Comparison of ENCODE assay signal across 16 mouse cellular contexts in genomic region chr4:95771542-95771941, GRCm38 (mm10).
DNase-seq lines count a peak whose midpoint lies in the region; ATAC-seq lines count a peak whose summit lies in the region.
"Had no signal": no experiment of that assay in that cellular context is flagged by ENCODE, and none has a peak within 500 bp of the region (broad histone marks: within the 10 kb centered on the region; RNA-seq: fewer than 3 reads in every experiment).

No protein-coding gene starts in this region.

- no peaks in the 10 kb centered on the region for H3K27me3 ChIP-seq in kidney, embryonic 14.5 days (ENCODE audit: control insufficient read depth, insufficient read depth, low read length)
- H3K27me3 ChIP-seq in limb, embryonic 12.5 days, result no peaks in the 10 kb centered on the region
- no peaks in the 10 kb centered on the region for H3K27me3 ChIP-seq in limb, embryonic 10.5 days (ENCODE audit: low read depth, poor library complexity, severe bottlenecking)
- H3K27me3 ChIP-seq in intestine, embryonic 16.5 days (replicated peaks; ENCODE audit: control insufficient read depth, insufficient read depth, low read length), result no peaks in the 10 kb centered on the region
- H3K27me3 ChIP-seq: forebrain, embryonic 13.5 days; heart, embryonic 12.5 days had no signal

- no peaks in the 10 kb centered on the region for H3K36me3 ChIP-seq in kidney, embryonic 14.5 days (ENCODE audit: control insufficient read depth, insufficient read depth, low read length)
- H3K36me3 ChIP-seq in limb, embryonic 12.5 days, result no peaks in the 10 kb centered on the region
- no peaks in the 10 kb centered on the region for H3K36me3 ChIP-seq in limb, embryonic 10.5 days
- H3K36me3 ChIP-seq in intestine, embryonic 16.5 days (ENCODE audit: control insufficient read depth, insufficient read depth, low read length), result no peaks in the 10 kb centered on the region
- H3K36me3 ChIP-seq: heart, embryonic 12.5 days had no signal

- peaks cover 9% of the 10 kb centered on the region; the same call in 1 of the 2 replicates for H3K4me1 ChIP-seq in kidney, embryonic 14.5 days (ENCODE audit: control insufficient read depth, insufficient read depth, low read length)
- peaks cover 16% of the 10 kb centered on the region for H3K4me1 ChIP-seq in limb, embryonic 12.5 days (replicated peaks)
- peaks cover 31% of the 10 kb centered on the region for H3K4me1 ChIP-seq in limb, embryonic 10.5 days
- peaks cover 4% of the 10 kb centered on the region; the same call in 1 of the 2 replicates for H3K4me1 ChIP-seq in intestine, embryonic 16.5 days (ENCODE audit: control insufficient read depth, insufficient read depth, low read length)
- H3K4me1 ChIP-seq: forebrain, embryonic 13.5 days had no signal

- 78% methylated on average over 3 of the region's 3 CpGs for WGBS in kidney, embryonic 14.5 days
- 55% methylated on average over 3 of the region's 3 CpGs for WGBS in limb, embryonic 12.5 days
- 81% methylated on average over 3 of the region's 3 CpGs for WGBS in limb, embryonic 10.5 days
- WGBS in intestine, embryonic 16.5 days, result 72% methylated on average over 3 of the region's 3 CpGs

- H3K4me2 ChIP-seq in kidney, embryonic 14.5 days (replicated peaks; ENCODE audit: low read depth, low read length), result no peak overlapping the region
- no peak overlapping the region for H3K4me2 ChIP-seq in limb, embryonic 12.5 days
- no peak overlapping the region for H3K4me2 ChIP-seq in intestine, embryonic 16.5 days (ENCODE audit: low read depth, low read length)
- H3K4me2 ChIP-seq: forebrain, embryonic 13.5 days; heart, embryonic 12.5 days had no signal

- no peak overlapping the region for H3K4me3 ChIP-seq in kidney, embryonic 14.5 days (ENCODE audit: low read length)
- no peak overlapping the region for H3K4me3 ChIP-seq in limb, embryonic 12.5 days (replicated peaks)
- no peak overlapping the region for H3K4me3 ChIP-seq in limb, embryonic 10.5 days
- H3K4me3 ChIP-seq in intestine, embryonic 16.5 days (ENCODE audit: low read length), result no peak overlapping the region
- H3K4me3 ChIP-seq: forebrain, embryonic 13.5 days; heart, adult 2 months; heart, embryonic 12.5 days had no signal

- no peak for ATAC-seq in kidney, embryonic 14.5 days (ENCODE audit: low FRiP score, low TSS enrichment)
- no peak for ATAC-seq in limb, embryonic 12.5 days (ENCODE audit: insufficient number of reproducible peaks, insufficient read depth, low FRiP score, low TSS enrichment, low read depth)
- peak; percentile 77 for ATAC-seq in intestine, embryonic 16.5 days
- ATAC-seq: forebrain, embryonic 13.5 days; hindbrain, embryonic 16.5 days had no signal

- H3K9me3 ChIP-seq in kidney, embryonic 14.5 days (ENCODE audit: control insufficient read depth, low read length), result no peaks in the 10 kb centered on the region
- no peaks in the 10 kb centered on the region for H3K9me3 ChIP-seq in limb, embryonic 12.5 days
- H3K9me3 ChIP-seq in limb, embryonic 10.5 days (replicated peaks), result no peaks in the 10 kb centered on the region
- no peaks in the 10 kb centered on the region for H3K9me3 ChIP-seq in intestine, embryonic 16.5 days (ENCODE audit: control insufficient read depth, low read length)
- H3K9me3 ChIP-seq: forebrain, embryonic 13.5 days; heart, embryonic 12.5 days had no signal

- no peak overlapping the region for H3K9ac ChIP-seq in kidney, embryonic 14.5 days (ENCODE audit: low read depth, low read length)
- no peak overlapping the region for H3K9ac ChIP-seq in limb, embryonic 12.5 days (replicated peaks)
- no peak overlapping the region for H3K9ac ChIP-seq in intestine, embryonic 16.5 days (ENCODE audit: low read depth, low read length)
- H3K9ac ChIP-seq: forebrain, embryonic 13.5 days; heart, embryonic 12.5 days had no signal

- DNase-seq in kidney, postnatal 14 days, result no peak
- no peak for DNase-seq in limb, embryonic 10.5 days (ENCODE audit: low spot score)
- DNase-seq in left cerebral cortex, adult 9 months (ENCODE audit: low spot score in 2 of 2), result no peak
- DNase-seq: adrenal gland, adult 2 months; adrenal gland, postnatal 25 days; cerebellum, adult 18-20 months; cerebellum, adult 9-11 months; cerebellum, postnatal 36 days; gastrocnemius, postnatal 10 days; heart, adult 2 months had no signal

- peak overlapping the region; percentile 48; the same call in 1 of the 2 replicates for H3K27ac ChIP-seq in kidney, embryonic 14.5 days (ENCODE audit: low read depth, low read length)
- 0 out of 2 replicates have a peak overlapping the region, but pooled peaks have one; percentile 24 for H3K27ac ChIP-seq in limb, embryonic 12.5 days
- no peak overlapping the region for H3K27ac ChIP-seq in limb, embryonic 10.5 days
- peak overlapping the region; percentile 47 for H3K27ac ChIP-seq in intestine, embryonic 16.5 days (ENCODE audit: low read length)
- H3K27ac ChIP-seq: forebrain, embryonic 13.5 days; heart, adult 2 months had no signal
